In genomic region chr15:12788536-12788935, GRCm38 (mm10) we compare ENCODE assay signal across 29 mouse cellular contexts. TPM values are rescaled to one million over a fixed set of nuclear protein-coding genes. Genes with fewer than 3 reads are reported as not detected.
DNase-seq lines count a peak whose midpoint lies in the region; ATAC-seq and TF ChIP-seq lines count a peak whose summit lies in the region.
"Had no signal": no experiment of that assay in that cellular context is flagged by ENCODE, and none has a peak within 500 bp of the region (broad histone marks: within the 10 kb centered on the region; RNA-seq: fewer than 3 reads in every experiment).

No protein-coding gene starts in this region.

- no peak for DNase-seq in forebrain, embryonic 10.5 days (ENCODE audit: extremely low spot score, low spot score)
- DNase-seq in forebrain, postnatal 0 days, result no peak
- no peak for DNase-seq in left cerebral cortex, adult 2 months (ENCODE audit: extremely low spot score in 1 of 2, low spot score in 2 of 2)
- DNase-seq in left cerebral cortex, adult 18-20 months (ENCODE audit: low spot score in 2 of 2), result no peak
- DNase-seq in 416B (ENCODE audit: low read depth), result peak; percentile 36
- no peak for DNase-seq in MEL (ENCODE audit: low read depth, low spot score)
- DNase-seq in right cerebral cortex, postnatal 4 days, result no peak
- DNase-seq: adrenal gland, postnatal 10 days; cerebellum, adult 9-11 months; embryo, embryonic 11 days; gastrocnemius, adult 2 months; gastrocnemius, postnatal 36 days; heart, adult 18-20 months; kidney, adult 9 months; kidney, postnatal 14 days; left cerebral cortex, postnatal 4 days; liver, embryonic 13.5 days; lung, adult 2 months; lung, postnatal 14 days; right cerebral cortex, postnatal 25 days; spleen, adult 18-20 months; thymus, adult 18-20 months; thymus, postnatal 25 days had no signal

- no peak overlapping the region for H3K4me2 ChIP-seq in forebrain, postnatal 0 days (ENCODE audit: low read depth)
- H3K4me2 ChIP-seq: embryonic facial prominence, embryonic 12.5 days; forebrain, embryonic 15.5 days had no signal

- no peaks in the 10 kb centered on the region for H3K9me3 ChIP-seq in forebrain, embryonic 10.5 days
- H3K9me3 ChIP-seq in forebrain, postnatal 0 days (ENCODE audit: low read length), result no peaks in the 10 kb centered on the region
- no peaks in the 10 kb centered on the region for H3K9me3 ChIP-seq in MEL (replicated peaks; ENCODE audit: insufficient read depth, low read length)
- H3K9me3 ChIP-seq: embryonic facial prominence, embryonic 12.5 days; forebrain, embryonic 15.5 days; G1E; heart, embryonic 12.5 days; liver, embryonic 13.5 days; neural tube, embryonic 15.5 days had no signal

- intact Hi-C loops in left cerebral cortex, adult 2 months (cut with DNase I), result no loop called here

- H3K36me3 ChIP-seq in forebrain, embryonic 10.5 days (replicated peaks), result no peaks in the 10 kb centered on the region
- H3K36me3 ChIP-seq in forebrain, postnatal 0 days (ENCODE audit: insufficient read depth), result no peaks in the 10 kb centered on the region
- H3K36me3 ChIP-seq in MEL (ENCODE audit: control insufficient read depth in 1 of 2, insufficient read depth in 2 of 2, low read length in 2 of 2), result no peaks in the 10 kb centered on the region
- H3K36me3 ChIP-seq: embryonic facial prominence, embryonic 12.5 days; forebrain, embryonic 15.5 days; G1E; heart, embryonic 12.5 days; liver, embryonic 13.5 days; neural tube, embryonic 15.5 days had no signal

- no peak overlapping the region for H3K4me3 ChIP-seq in forebrain, embryonic 10.5 days
- no peak overlapping the region for H3K4me3 ChIP-seq in forebrain, postnatal 0 days (ENCODE audit: low read depth, low read length)
- H3K4me3 ChIP-seq in left cerebral cortex, adult 2 months, result no peak overlapping the region
- H3K4me3 ChIP-seq in MEL (ENCODE audit: control insufficient read depth in 1 of 2, insufficient read depth in 1 of 2, low read depth in 2 of 2, low read length in 2 of 2), result no peak overlapping the region
- H3K4me3 ChIP-seq: embryonic facial prominence, embryonic 12.5 days; forebrain, embryonic 15.5 days; heart, embryonic 12.5 days; liver, embryonic 13.5 days; neural tube, embryonic 15.5 days had no signal

- no peak for ATAC-seq in forebrain, postnatal 0 days
- no peak for ATAC-seq in CD4-positive, CD25-positive, alpha-beta regulatory T cell, adult 4 months
- ATAC-seq: forebrain, embryonic 15.5 days had no signal

- H3K79me2 ChIP-seq in MEL (ENCODE audit: control insufficient read depth, insufficient read depth, low read length, poor library complexity), result no peaks in the 10 kb centered on the region

- TF ChIP-seq RAD21 in MEL (IDR thresholded peaks at IDR 0.05; ENCODE audit: low read depth, low read length), result peak; percentile 23

- TF ChIP-seq POLR2A in MEL (IDR thresholded peaks at IDR 0.05; ENCODE audit: control insufficient read depth in 1 of 2, insufficient read depth in 1 of 2, low read depth in 1 of 2, low read length in 2 of 2, poor library complexity in 1 of 2), result no peak

- H3K27ac ChIP-seq in forebrain, embryonic 10.5 days, result peak overlapping the region; percentile 77; the same call in 1 of the 2 replicates
- no peak overlapping the region for H3K27ac ChIP-seq in forebrain, postnatal 0 days (ENCODE audit: low read depth, low read length)
- H3K27ac ChIP-seq in left cerebral cortex, adult 2 months, result no peak overlapping the region
- no peak overlapping the region for H3K27ac ChIP-seq in MEL (ENCODE audit: control insufficient read depth, low read depth, low read length)
- H3K27ac ChIP-seq: embryonic facial prominence, embryonic 12.5 days; forebrain, embryonic 15.5 days; gastrocnemius, adult 2 months; liver, embryonic 13.5 days; neural tube, embryonic 15.5 days had no signal

- peaks cover 11% of the 10 kb centered on the region for H3K4me1 ChIP-seq in forebrain, embryonic 10.5 days
- no peaks in the 10 kb centered on the region for H3K4me1 ChIP-seq in forebrain, postnatal 0 days (ENCODE audit: insufficient read depth)
- H3K4me1 ChIP-seq in MEL (ENCODE audit: control insufficient read depth in 1 of 2, insufficient read depth in 2 of 2, low read length in 2 of 2), result no peaks in the 10 kb centered on the region
- H3K4me1 ChIP-seq: embryonic facial prominence, embryonic 12.5 days; forebrain, embryonic 15.5 days; liver, embryonic 13.5 days had no signal

- 76% methylated on average over 5 of the region's 5 CpGs for WGBS in forebrain, embryonic 10.5 days
- 77% methylated on average over 5 of the region's 5 CpGs for WGBS in forebrain, postnatal 0 days

- TF ChIP-seq EP300 in MEL (IDR thresholded peaks at IDR 0.05; ENCODE audit: low read depth in 1 of 2, low read length in 2 of 2), result no peak

- no peak overlapping the region for H3K9ac ChIP-seq in forebrain, postnatal 0 days
- H3K9ac ChIP-seq in MEL (ENCODE audit: control insufficient read depth, low read depth, low read length, poor library complexity, severe bottlenecking), result no peak overlapping the region
- H3K9ac ChIP-seq: embryonic facial prominence, embryonic 12.5 days; forebrain, embryonic 15.5 days; heart, embryonic 12.5 days; liver, embryonic 13.5 days; neural tube, embryonic 15.5 days had no signal

- TF ChIP-seq CTCF in forebrain, postnatal 0 days (IDR thresholded peaks at IDR 0.05; ENCODE audit: low read depth), result no peak
- peak; percentile 11 for TF ChIP-seq CTCF in left cerebral cortex, adult 2 months (IDR thresholded peaks at IDR 0.05)
- TF ChIP-seq CTCF in MEL (IDR thresholded peaks at IDR 0.05 in 2 of 3, conservative IDR thresholded peaks at IDR 0.05 in 1 of 3; ENCODE audit: control insufficient read depth in 1 of 3, insufficient read depth in 1 of 3, low read depth in 2 of 3, low read length in 3 of 3, poor library complexity in 1 of 3, severe bottlenecking in 1 of 3), result peak; percentile 8 to 37 (median 24); a peak in 3 of 6 replicates

- no peaks in the 10 kb centered on the region for H3K27me3 ChIP-seq in forebrain, embryonic 10.5 days (ENCODE audit: poor library complexity, severe bottlenecking)
- H3K27me3 ChIP-seq in forebrain, postnatal 0 days (ENCODE audit: insufficient read depth, low read length), result no peaks in the 10 kb centered on the region
- H3K27me3 ChIP-seq in MEL (ENCODE audit: control insufficient read depth in 1 of 2, insufficient read depth in 2 of 2, low read length in 2 of 2), result peaks cover 3 to 9% of the 10 kb centered on the region in 2 experiments; a peak in 3 of 4 replicates
- H3K27me3 ChIP-seq: embryonic facial prominence, embryonic 12.5 days; forebrain, embryonic 15.5 days; heart, embryonic 12.5 days; liver, embryonic 13.5 days; neural tube, embryonic 15.5 days had no signal

TF ChIP-seq in MEL, 35 proteins besides CTCF, POLR2A, EP300 and RAD21:
- TF ChIP-seq SMC3 (IDR thresholded peaks at IDR 0.05; ENCODE audit: low read depth, low read length) (peak; percentile 46), E2F4 (IDR thresholded peaks at IDR 0.05; ENCODE audit: borderline replicate concordance, low read depth, low read length) (no peak)

RNA-seq across cellular contexts. Expression of gene 6030458C11Rik, which starts 35.9 kb away (rescaled TPM):
- polyA plus RNA-seq in forebrain, embryonic 10.5 days (2016; fragmentation: Nextera tagmentation; extraction: Ambion mirVana), result 45.0 and 50.4 TPM in 2 replicates
- 30.3 and 31.5 TPM in 2 replicates for total RNA-seq in forebrain, postnatal 0 days (2014; rRNA removed)
- polyA plus RNA-seq in forebrain, postnatal 0 days (2015; fragmentation: Nextera tagmentation; extraction: Ambion mirVana), result 13.2 and 21.0 TPM in 2 replicates
- total RNA-seq in left cerebral cortex, adult 2 months (2021), result 10 to 100 TPM; 26.4 to 26.9 TPM
- total RNA-seq in left cerebral cortex, adult 18-20 months (2021), result 10 to 100 TPM; 24.5 to 26.1 TPM
- 16.7 and 21.9 TPM in 2 replicates for total RNA-seq in MEL (2012; rRNA removed)
- 10 to 100 TPM in 1 of 2 experiments, not detected in 1; 25.7 TPM for polyA plus RNA-seq in MEL (2012; ENCODE audit: insufficient read depth in 1 of 2, insufficient read length in 2 of 2, low read depth in 1 of 2, low replicate concordance in 2 of 2, missing spikeins in 1 of 2)
- polyA plus RNA-seq in CD4-positive, CD25-positive, alpha-beta regulatory T cell, adult 4 months (2017; shearing (Covaris generic)), result 10 to 100 TPM; 37.6 to 44.9 TPM

RNA-seq across cellular contexts. Expression of gene Drosha, which starts 36.1 kb away (rescaled TPM):
- polyA plus RNA-seq in forebrain, embryonic 10.5 days (2016; fragmentation: Nextera tagmentation; extraction: Ambion mirVana), result 87.7 and 88.1 TPM in 2 replicates
- 37.0 and 43.9 TPM in 2 replicates for total RNA-seq in forebrain, postnatal 0 days (2014; rRNA removed)
- 41.7 and 47.3 TPM in 2 replicates for polyA plus RNA-seq in forebrain, postnatal 0 days (2015; fragmentation: Nextera tagmentation; extraction: Ambion mirVana)
- 10 to 100 TPM; 90.7 to 91.1 TPM for total RNA-seq in left cerebral cortex, adult 2 months (2021)
- total RNA-seq in left cerebral cortex, adult 18-20 months (2021), result 10 to 100 TPM; 87.5 to 90.5 TPM
- 42.0 and 43.3 TPM in 2 replicates for total RNA-seq in MEL (2012; rRNA removed)
- polyA plus RNA-seq in MEL (2012; ENCODE audit: insufficient read depth in 1 of 2, insufficient read length in 2 of 2, low read depth in 1 of 2, low replicate concordance in 2 of 2, missing spikeins in 1 of 2), result 100 to 1,000 TPM in 1 of 2 experiments, 10 to 100 TPM in 1; 96.9 to 482 TPM
- polyA plus RNA-seq in CD4-positive, CD25-positive, alpha-beta regulatory T cell, adult 4 months (2017; shearing (Covaris generic)), result 10 to 100 TPM; 12.7 to 17.1 TPM

RNA-seq across cellular contexts. Expression of gene Pdzd2, which starts 48.8 kb away (rescaled TPM):
- polyA plus RNA-seq in forebrain, embryonic 10.5 days (2016; fragmentation: Nextera tagmentation; extraction: Ambion mirVana), result 4.7 and 4.9 TPM in 2 replicates
- 18.9 and 27.9 TPM in 2 replicates for total RNA-seq in forebrain, postnatal 0 days (2014; rRNA removed)
- 6.7 and 9.4 TPM in 2 replicates for polyA plus RNA-seq in forebrain, postnatal 0 days (2015; fragmentation: Nextera tagmentation; extraction: Ambion mirVana)
- 10 to 100 TPM; 86.1 to 93.1 TPM for total RNA-seq in left cerebral cortex, adult 2 months (2021)
- total RNA-seq in left cerebral cortex, adult 18-20 months (2021), result 10 to 100 TPM; 59.8 to 64.7 TPM
- total RNA-seq in MEL (2012; rRNA removed), result 0.10 and 0.15 TPM in 2 replicates
- under 1 TPM in 1 of 2 experiments, not detected in 1; 0.33 TPM for polyA plus RNA-seq in MEL (2012; ENCODE audit: insufficient read depth in 1 of 2, insufficient read length in 2 of 2, low read depth in 1 of 2, low replicate concordance in 2 of 2, missing spikeins in 1 of 2)
- polyA plus RNA-seq in CD4-positive, CD25-positive, alpha-beta regulatory T cell, adult 4 months (2017; shearing (Covaris generic)), result under 1 TPM; 0.08 to 0.63 TPM

Comparison
In these comparisons a context has a peak if more than half of its experiments do, and no peak if none do; other contexts are left out.
1. RNA of gene Pdzd2, which starts 48.8 kb away (total RNA-seq): 86.1 to 93.1 TPM in left cerebral cortex, adult 2 months, 59.8 to 64.7 TPM in left cerebral cortex, adult 18-20 months and 18.9 to 27.9 TPM in forebrain, postnatal 0 days; 0.10 to 0.15 TPM in MEL; every median in the first group is over 10 times any median in the second.